Mouse (Mus musculus): ENCODE results near the gene Enox1. TPM values are rescaled to one million over a fixed set of nuclear protein-coding genes. Genes with fewer than 3 reads are reported as not detected.

The Enox1 gene
- total and polyA plus RNA-seq, 3 experiments, result not detected

GRCm38 (mm10) chr14:77632466-77633171 is 476.1 kb downstream of the Enox1 start:
- dilution Hi-C loops (cut with MboI; ENCODE audit: extremely low pct_ligation_motif_present, extremely low pct_unique_long_range_greater_than_20kb, low sequenced_read_pairs), result no loop called here
- H3K27me3 ChIP-seq (replicated peaks), result no peaks in the 10 kb centered on the region
- H3K9me3 ChIP-seq (replicated peaks; ENCODE audit: low read length), result peaks cover 86% of the 10 kb centered on the region
- H3K9ac ChIP-seq (ENCODE audit: insufficient read depth, low read depth), result no peak overlapping the region
- no peak overlapping the region for H3K27ac ChIP-seq (ENCODE audit: insufficient read depth, low read depth)
- H3K4me1 ChIP-seq (ENCODE audit: control insufficient read depth in 1 of 2, insufficient read depth in 2 of 2), result no peaks in the 10 kb centered on the region
- in situ Hi-C loops (cut with MboI; ENCODE audit: low pct_ligation_motif_present, low pct_unique_long_range_greater_than_20kb, low sequenced_read_pairs), result no loop called here
- TF ChIP-seq EP300 (IDR thresholded peaks at IDR 0.05; ENCODE audit: low read length) (no peak), SMC3 (IDR thresholded peaks at IDR 0.05; ENCODE audit: low read depth, low read length) (no peak), CTCF (conservative IDR thresholded peaks at IDR 0.05 in 1 of 2, IDR thresholded peaks at IDR 0.05 in 1 of 2; ENCODE audit: low read depth in 2 of 2, low read length in 2 of 2) (no peak), MXI1 (IDR thresholded peaks at IDR 0.05; ENCODE audit: low read depth, low read length) (no peak), ZNF384 (IDR thresholded peaks at IDR 0.05; ENCODE audit: low read depth, low read length) (no peak), RAD21 (IDR thresholded peaks at IDR 0.05; ENCODE audit: low read depth, low read length) (no peak), TCF12 (IDR thresholded peaks at IDR 0.05; ENCODE audit: low read depth, low read length) (no peak), RCOR1 (conservative IDR thresholded peaks at IDR 0.05; ENCODE audit: low read depth, low read length) (no peak), BHLHE40 (IDR thresholded peaks at IDR 0.05; ENCODE audit: low read depth, low read length) (no peak), PAX5 (IDR thresholded peaks at IDR 0.05; ENCODE audit: low read length) (no peak), MAFK (IDR thresholded peaks at IDR 0.05; ENCODE audit: insufficient replicate concordance, low read length) (no peak), SIN3A (IDR thresholded peaks at IDR 0.05; ENCODE audit: low read length) (no peak), POLR2AphosphoS2 (IDR thresholded peaks at IDR 0.05; ENCODE audit: low read depth, low read length) (no peak), IRF4 (IDR thresholded peaks at IDR 0.05; ENCODE audit: low read depth, low read length) (no peak), MAX (IDR thresholded peaks at IDR 0.05; ENCODE audit: low read length) (no peak), UBTF (IDR thresholded peaks at IDR 0.05; ENCODE audit: low read depth, low read length) (no peak)
- H3K4me2 ChIP-seq (ENCODE audit: insufficient read depth, low read depth, poor library complexity, severe bottlenecking), result no peak overlapping the region
- H3K79me2 ChIP-seq (replicated peaks; ENCODE audit: control insufficient read depth, extremely low read depth, insufficient read depth, poor library complexity, severe bottlenecking), result no peaks in the 10 kb centered on the region
- H3K4me3 ChIP-seq (replicated peaks in 1 of 3; ENCODE audit: low read depth in 2 of 3, low read length in 2 of 3, poor library complexity in 1 of 3), result no peak overlapping the region
- no peaks in the 10 kb centered on the region for H3K36me3 ChIP-seq (replicated peaks in 1 of 2; ENCODE audit: control insufficient read depth in 1 of 2, insufficient read depth in 1 of 2, low read length in 1 of 2)
- DNase-seq (ENCODE audit: extremely low read depth), result no peak

GRCm38 (mm10) chr14:77633172-77633542 is 476.6 kb downstream of the Enox1 start:
- no peaks in the 10 kb centered on the region for H3K4me1 ChIP-seq (ENCODE audit: control insufficient read depth in 1 of 2, insufficient read depth in 2 of 2)
- peaks cover 87% of the 10 kb centered on the region for H3K9me3 ChIP-seq (replicated peaks; ENCODE audit: low read length)
- TF ChIP-seq NELFE (IDR thresholded peaks at IDR 0.05; ENCODE audit: low read depth, low read length), result no peak
- no peak for TF ChIP-seq UBTF (IDR thresholded peaks at IDR 0.05; ENCODE audit: low read depth, low read length)
- no peak for TF ChIP-seq MAFK (IDR thresholded peaks at IDR 0.05; ENCODE audit: insufficient replicate concordance, low read length)
- no peak for TF ChIP-seq MAX (IDR thresholded peaks at IDR 0.05; ENCODE audit: low read length)
- TF ChIP-seq KAT2A (IDR thresholded peaks at IDR 0.05; ENCODE audit: insufficient replicate concordance, low read length), result no peak
- TF ChIP-seq IRF4 (IDR thresholded peaks at IDR 0.05; ENCODE audit: low read depth, low read length), result no peak
- no peak for TF ChIP-seq PAX5 (IDR thresholded peaks at IDR 0.05; ENCODE audit: low read length)
- TF ChIP-seq USF2 (conservative IDR thresholded peaks at IDR 0.05; ENCODE audit: low read depth, low read length), result no peak
- TF ChIP-seq TCF12 (IDR thresholded peaks at IDR 0.05; ENCODE audit: low read depth, low read length), result no peak
- no peak for TF ChIP-seq SMC3 (IDR thresholded peaks at IDR 0.05; ENCODE audit: low read depth, low read length)
- TF ChIP-seq EP300 (IDR thresholded peaks at IDR 0.05; ENCODE audit: low read length), result no peak
- no peak for TF ChIP-seq ZC3H11A (IDR thresholded peaks at IDR 0.05; ENCODE audit: low read depth, low read length)
- TF ChIP-seq ZMIZ1 (IDR thresholded peaks at IDR 0.05; ENCODE audit: low read depth, low read length), result no peak
- no peak for TF ChIP-seq JUND (conservative IDR thresholded peaks at IDR 0.05; ENCODE audit: low read depth, low read length)
- TF ChIP-seq CTCF (conservative IDR thresholded peaks at IDR 0.05 in 1 of 2, IDR thresholded peaks at IDR 0.05 in 1 of 2; ENCODE audit: low read depth in 2 of 2, low read length in 2 of 2), result no peak
- no peak for TF ChIP-seq ZNF384 (IDR thresholded peaks at IDR 0.05; ENCODE audit: low read depth, low read length)
- TF ChIP-seq ELF1 (IDR thresholded peaks at IDR 0.05; ENCODE audit: low read depth, low read length), result no peak
- TF ChIP-seq HCFC1 (IDR thresholded peaks at IDR 0.05; ENCODE audit: low read depth, low read length), result no peak
- TF ChIP-seq USF1 (IDR thresholded peaks at IDR 0.05; ENCODE audit: low read depth, low read length), result no peak
- no peak for TF ChIP-seq MAZ (IDR thresholded peaks at IDR 0.05; ENCODE audit: low read depth, low read length)
- H3K36me3 ChIP-seq (replicated peaks in 1 of 2; ENCODE audit: control insufficient read depth in 1 of 2, insufficient read depth in 1 of 2, low read length in 1 of 2), result no peaks in the 10 kb centered on the region
- no peak overlapping the region for H3K9ac ChIP-seq (ENCODE audit: insufficient read depth, low read depth)
- no peak overlapping the region for H3K27ac ChIP-seq (ENCODE audit: insufficient read depth, low read depth)
- DNase-seq (ENCODE audit: extremely low read depth), result no peak
- no peaks in the 10 kb centered on the region for H3K79me2 ChIP-seq (replicated peaks; ENCODE audit: control insufficient read depth, extremely low read depth, insufficient read depth, poor library complexity, severe bottlenecking)
- H3K4me3 ChIP-seq (replicated peaks in 1 of 3; ENCODE audit: low read depth in 2 of 3, low read length in 2 of 3, poor library complexity in 1 of 3), result no peak overlapping the region
- in situ Hi-C loops (cut with MboI; ENCODE audit: low pct_ligation_motif_present, low pct_unique_long_range_greater_than_20kb, low sequenced_read_pairs) (no loop called here), dilution Hi-C loops (cut with MboI; ENCODE audit: extremely low pct_ligation_motif_present, extremely low pct_unique_long_range_greater_than_20kb, low sequenced_read_pairs) (no loop called here)
- no peaks in the 10 kb centered on the region for H3K27me3 ChIP-seq (replicated peaks)
- no peak overlapping the region for H3K4me2 ChIP-seq (ENCODE audit: insufficient read depth, low read depth, poor library complexity, severe bottlenecking)
